Mouse (Mus musculus) lung, adult 2 months (tissue): ENCODE measurements around the gene Cdk7.

Experiments used
- CTCF ChIP-seq: fragments of 200-500 bp; IDR thresholded peaks from 2 replicates; pipeline ENCODE4 v1.5.1; 2011; ENCODE audit warnings: mild to moderate bottlenecking, low read length, control low read depth; ENCODE audit not compliant: insufficient read depth
- POLR2A ChIP-seq: fragments of 200-500 bp; IDR thresholded peaks from 2 replicates; pipeline ENCODE4 v1.6.1; 2011; ENCODE audit warnings: low read depth, mild to moderate bottlenecking, control low read depth, low read length, borderline replicate concordance; ENCODE audit errors: extremely low read depth

- TF ChIP-seq CTCF, result no peak
- TF ChIP-seq POLR2A, result peak; percentile 30; the same call in 1 of the 2 replicates
Observed at GRCm38 (mm10) chr13:100775252-100776055, 44.7 kb upstream of the Cdk7 start, which contains the start of gene Cenph.
